Mouse (Mus musculus) hindbrain, embryonic 16.5 days (tissue): ENCODE results near the gene Pgd. TPM values are rescaled to one million over a fixed set of nuclear protein-coding genes. Genes with fewer than 3 reads are reported as not detected.

ENCODE experiments used
- ATAC-seq: fragments of 200-750 bp; cut with Nextera tagmentation; 2 replicates; pipeline ENCODE4 v1.8.0; 2017; ENCODE audit warnings: moderate TSS enrichment, moderate library complexity
- H3K27ac ChIP-seq: fragments of 300-500 bp; sonication (generic); 2 replicates; pipeline ENCODE4 v1.5.1; 2014; ENCODE audit warnings: low read depth, mild to moderate bottlenecking, control low read depth, low read length, moderate library complexity
- H3K27me3 ChIP-seq: fragments of 300-500 bp; sonication (generic); replicated peaks from 2 replicates; pipeline ENCODE4 v1.6.1; 2014; ENCODE audit warnings: low read length; ENCODE audit not compliant: control insufficient read depth, insufficient read depth
- H3K36me3 ChIP-seq: fragments of 300-500 bp; sonication (generic); 2 replicates; pipeline ENCODE4 v1.6.1; 2014; ENCODE audit warnings: mild to moderate bottlenecking, low read length, moderate library complexity, mixed read lengths; ENCODE audit not compliant: control insufficient read depth, insufficient read depth
- H3K4me1 ChIP-seq: fragments of 300-500 bp; sonication (generic); 2 replicates; pipeline ENCODE4 v1.6.1; 2014; ENCODE audit warnings: low read depth, low read length; ENCODE audit not compliant: control insufficient read depth, insufficient read depth
- H3K4me2 ChIP-seq: fragments of 300-500 bp; sonication (generic); 2 replicates; pipeline ENCODE4 v1.6.1; 2014; ENCODE audit warnings: mild to moderate bottlenecking, low read length, control low read depth, moderate library complexity
- H3K4me3 ChIP-seq: fragments of 300-500 bp; sonication (generic); 2 replicates; pipeline ENCODE4 v1.5.1; 2014; ENCODE audit warnings: mild to moderate bottlenecking, low read length, control low read depth, moderate library complexity
- H3K9ac ChIP-seq: fragments of 300-500 bp; sonication (generic); 2 replicates; pipeline ENCODE4 v1.6.1; 2014; ENCODE audit warnings: low read depth, mild to moderate bottlenecking, control low read depth, low read length, moderate library complexity
- H3K9me3 ChIP-seq: fragments of 300-500 bp; sonication (generic); 2 replicates; pipeline ENCODE4 v1.6.1; 2014; ENCODE audit warnings: mild to moderate bottlenecking, low read length, moderate library complexity; ENCODE audit not compliant: control insufficient read depth
- WGBS: fragments of 180-500 bp; shearing (Covaris S2); extraction: QIAGEN DNeasy Blood & Tissue Kit; methylation state at CpG from one replicate; pipeline ENCODE4 v1.1.7; 2014; 5-methylcytosine and 5-hydroxymethylcytosine counted together
- polyA plus RNA-seq: library from polyadenylated mRNA; unstranded; fragments of >200 nt; fragmentation: Nextera tagmentation; extraction: Ambion mirVana; gene quantifications from 2 replicates; pipeline ENCODE4 v1.2.1, GENCODE M21; 2015

Pgd gene
- polyA plus RNA-seq, 1 experiment from 2014 or later: 122 TPM

- whole genome bisulfite sequencing: 95% methylated on average over 7 of the region's 7 CpGs
- Histone ChIP-seq H3K27ac (no peak overlapping the region), H3K4me3 (no peak overlapping the region), H3K4me2 (no peak overlapping the region), H3K9ac (no peak overlapping the region), H3K36me3 (peaks cover 47% of the 10 kb centered on the region), H3K27me3 (no peaks in the 10 kb centered on the region), H3K9me3 (no peaks in the 10 kb centered on the region), H3K4me1 (no peaks in the 10 kb centered on the region)
- ATAC-seq: no peak
These were observed 24.5 kb upstream of the Pgd start for GRCm38 (mm10) chr4:149191103-149191502.

GRCm38 (mm10) chr4:149188563-149188962 lies 22.0 kb upstream of the Pgd start:
- H3K27me3 ChIP-seq: no peaks in the 10 kb centered on the region
- H3K4me2 ChIP-seq: no peak overlapping the region
- ATAC-seq: no peak
- peaks cover 61% of the 10 kb centered on the region for H3K36me3 ChIP-seq
- 89% methylated on average over 2 of the region's 2 CpGs for WGBS
- no peaks in the 10 kb centered on the region for H3K9me3 ChIP-seq
- no peak overlapping the region for H3K9ac ChIP-seq
- no peak overlapping the region for H3K27ac ChIP-seq
- no peak overlapping the region for H3K4me3 ChIP-seq
- H3K4me1 ChIP-seq: no peaks in the 10 kb centered on the region

GRCm38 (mm10) chr4:149182755-149183154 lies 16.2 kb upstream of the Pgd start:
- no peak for ATAC-seq
- no peak overlapping the region for H3K4me3 ChIP-seq
- H3K4me2 ChIP-seq: no peak overlapping the region
- H3K4me1 ChIP-seq: no peaks in the 10 kb centered on the region
- no peak overlapping the region for H3K9ac ChIP-seq
- H3K27me3 ChIP-seq: no peaks in the 10 kb centered on the region
- WGBS: 44% methylated on average over 4 of the region's 4 CpGs
- no peak overlapping the region for H3K27ac ChIP-seq
- H3K9me3 ChIP-seq: no peaks in the 10 kb centered on the region
- peaks cover 74% of the 10 kb centered on the region for H3K36me3 ChIP-seq

- no peaks in the 10 kb centered on the region for H3K27me3 ChIP-seq
- peaks cover 68% of the 10 kb centered on the region for H3K36me3 ChIP-seq
- H3K9me3 ChIP-seq: no peaks in the 10 kb centered on the region
- 88% methylated on average over 7 of the region's 7 CpGs for WGBS
- no peak overlapping the region for H3K9ac ChIP-seq
- no peak overlapping the region for H3K4me3 ChIP-seq
- no peaks in the 10 kb centered on the region for H3K4me1 ChIP-seq
- no peak overlapping the region for H3K4me2 ChIP-seq
- no peak overlapping the region for H3K27ac ChIP-seq
- no peak for ATAC-seq
These were observed 15.6 kb upstream of the Pgd start for GRCm38 (mm10) chr4:149182192-149182591.

- H3K4me2 ChIP-seq: no peak overlapping the region
- no peaks in the 10 kb centered on the region for H3K4me1 ChIP-seq
- WGBS: 58% methylated on average over 4 of the region's 4 CpGs
- peaks cover 52% of the 10 kb centered on the region for H3K36me3 ChIP-seq
- no peak overlapping the region for H3K9ac ChIP-seq
- H3K27ac ChIP-seq: no peak overlapping the region
- H3K9me3 ChIP-seq: no peaks in the 10 kb centered on the region
- H3K4me3 ChIP-seq: no peak overlapping the region
- no peak for ATAC-seq
- H3K27me3 ChIP-seq: no peaks in the 10 kb centered on the region
These were observed 13.0 kb upstream of the Pgd start for GRCm38 (mm10) chr4:149179573-149179972.

- H3K4me1 ChIP-seq: no peaks in the 10 kb centered on the region
- H3K27ac ChIP-seq: no peak overlapping the region
- H3K9ac ChIP-seq: no peak overlapping the region
- H3K36me3 ChIP-seq: peaks cover 50% of the 10 kb centered on the region
- no peak overlapping the region for H3K4me2 ChIP-seq
- ATAC-seq: no peak
- WGBS: 86% methylated on average over 7 of the region's 7 CpGs
- no peaks in the 10 kb centered on the region for H3K9me3 ChIP-seq
- H3K4me3 ChIP-seq: no peak overlapping the region
- no peaks in the 10 kb centered on the region for H3K27me3 ChIP-seq
These were observed 12.6 kb upstream of the Pgd start for GRCm38 (mm10) chr4:149179160-149179559.

GRCm38 (mm10) chr4:149178328-149178727 lies 11.8 kb upstream of the Pgd start:
- H3K9ac ChIP-seq: no peak overlapping the region
- H3K27ac ChIP-seq: no peak overlapping the region
- H3K4me2 ChIP-seq: no peak overlapping the region
- no peak overlapping the region for H3K4me3 ChIP-seq
- ATAC-seq: no peak
- H3K9me3 ChIP-seq: no peaks in the 10 kb centered on the region
- no peaks in the 10 kb centered on the region; the same call in 1 of the 2 replicates for H3K4me1 ChIP-seq
- WGBS: 72% methylated on average over 7 of the region's 7 CpGs
- H3K36me3 ChIP-seq: peaks cover 41% of the 10 kb centered on the region
- no peaks in the 10 kb centered on the region for H3K27me3 ChIP-seq

- Histone ChIP-seq H3K27ac (no peak overlapping the region), H3K4me2 (no peak overlapping the region), H3K27me3 (no peaks in the 10 kb centered on the region), H3K36me3 (peaks cover 29% of the 10 kb centered on the region), H3K4me1 (no peaks in the 10 kb centered on the region; the same call in 1 of the 2 replicates), H3K4me3 (no peak overlapping the region), H3K9ac (no peak overlapping the region), H3K9me3 (no peaks in the 10 kb centered on the region)
- WGBS: 26% methylated on average over 5 of the region's 5 CpGs
- ATAC-seq: no peak
These were observed 10.5 kb upstream of the Pgd start for GRCm38 (mm10) chr4:149177046-149177445.

- 56% methylated on average over 6 of the region's 6 CpGs for WGBS
- Histone ChIP-seq H3K4me2 (no peak overlapping the region), H3K9ac (no peak overlapping the region), H3K9me3 (no peaks in the 10 kb centered on the region), H3K27ac (no peak overlapping the region), H3K27me3 (no peaks in the 10 kb centered on the region), H3K4me3 (no peak overlapping the region), H3K36me3 (peaks cover 25% of the 10 kb centered on the region), H3K4me1 (no peaks in the 10 kb centered on the region; the same call in 1 of the 2 replicates)
- ATAC-seq: no peak
These were observed 10.1 kb upstream of the Pgd start for GRCm38 (mm10) chr4:149176645-149177044.

GRCm38 (mm10) chr4:149173661-149174060 lies 7.1 kb upstream of the Pgd start:
- Histone ChIP-seq H3K9me3 (no peaks in the 10 kb centered on the region), H3K27me3 (no peaks in the 10 kb centered on the region), H3K36me3 (peaks cover 4% of the 10 kb centered on the region; the same call in 1 of the 2 replicates), H3K4me3 (no peak overlapping the region), H3K27ac (no peak overlapping the region), H3K9ac (no peak overlapping the region), H3K4me2 (no peak overlapping the region), H3K4me1 (no peaks in the 10 kb centered on the region; the same call in 1 of the 2 replicates)
- WGBS: 91% methylated on average over 6 of the region's 6 CpGs
- no peak for ATAC-seq
